Mouse (Mus musculus) limb, embryonic 10.5 days (tissue): ENCODE data around the gene Ldah. TPM values are rescaled to one million over a fixed set of nuclear protein-coding genes. Genes with fewer than 3 reads are reported as not detected.

Experiments used
- DNase-seq: peaks from one replicate; pipeline ENCODE4 v3.0.0-alpha.2; 2017; ENCODE audit warnings: low spot score
- H3K27ac ChIP-seq: fragments of 300-500 bp; sonication (generic); 2 replicates; pipeline ENCODE4 v1.5.1; 2016; ENCODE audit warnings: mild to moderate bottlenecking
- H3K27me3 ChIP-seq: fragments of 300-500 bp; sonication (generic); 2 replicates; pipeline ENCODE4 v1.6.1; 2016; ENCODE audit warnings: low read depth, mild to moderate bottlenecking; ENCODE audit not compliant: poor library complexity, severe bottlenecking
- H3K36me3 ChIP-seq: fragments of 300-500 bp; sonication (generic); 2 replicates; pipeline ENCODE4 v1.6.1; 2016; ENCODE audit warnings: mild to moderate bottlenecking, moderate library complexity
- H3K4me1 ChIP-seq: fragments of 300-500 bp; sonication (generic); 2 replicates; pipeline ENCODE4 v1.6.1; 2016
- H3K4me3 ChIP-seq: fragments of 300-500 bp; sonication (generic); 2 replicates; pipeline ENCODE4 v1.5.1; 2016; ENCODE audit warnings: mild to moderate bottlenecking, moderate library complexity
- H3K9me3 ChIP-seq: fragments of 300-500 bp; sonication (generic); replicated peaks from 2 replicates; pipeline ENCODE4 v1.6.1; 2016; ENCODE audit warnings: mild to moderate bottlenecking
- WGBS: fragments of 180-500 bp; shearing (Covaris S2); methylation state at CpG from one replicate; pipeline ENCODE4 v1.1.7; 2016; 5-methylcytosine and 5-hydroxymethylcytosine counted together
- polyA plus RNA-seq: library from polyadenylated mRNA; unstranded; fragments of >200 nt; fragmentation: Nextera tagmentation; extraction: Ambion mirVana; gene quantifications from 2 replicates; pipeline ENCODE4 v1.2.1, GENCODE M21; 2016

Ldah gene
- polyA plus RNA-seq, 1 experiment from 2014 or later = 64.3 TPM

- H3K27me3 ChIP-seq = no peaks in the 10 kb centered on the region
- DNase-seq = no peak
- H3K36me3 ChIP-seq = peaks cover 22% of the 10 kb centered on the region
- H3K27ac ChIP-seq = no peak overlapping the region
- H3K4me1 ChIP-seq = no peaks in the 10 kb centered on the region
- H3K9me3 ChIP-seq = no peaks in the 10 kb centered on the region
- H3K4me3 ChIP-seq = no peak overlapping the region
- WGBS = 80% methylated on average over 3 of the region's 3 CpGs
Measured at GRCm38 (mm10) chr12:8232679-8233078, 24.8 kb downstream of the Ldah start.

- Histone ChIP-seq H3K27ac (no peak overlapping the region), H3K4me3 (no peak overlapping the region), H3K36me3 (peaks cover 11% of the 10 kb centered on the region), H3K9me3 (no peaks in the 10 kb centered on the region), H3K27me3 (no peaks in the 10 kb centered on the region), H3K4me1 (0 out of 2 replicates have a peak, but pooled peaks cover 4% of the 10 kb centered on the region)
- no peak for DNase-seq
- WGBS = 87% methylated on average over 3 of the region's 3 CpGs
Measured at GRCm38 (mm10) chr12:8242181-8242580, 34.3 kb downstream of the Ldah start.

- 75% methylated on average over 4 of the region's 4 CpGs for WGBS
- DNase-seq = no peak
- H3K36me3 ChIP-seq = no peaks in the 10 kb centered on the region; the same call in none of the 2 replicates
- no peaks in the 10 kb centered on the region for H3K9me3 ChIP-seq
- no peaks in the 10 kb centered on the region for H3K27me3 ChIP-seq
- H3K4me1 ChIP-seq = 0 out of 2 replicates have a peak, but pooled peaks cover 4% of the 10 kb centered on the region
- no peak overlapping the region for H3K4me3 ChIP-seq
- no peak overlapping the region for H3K27ac ChIP-seq
Measured at GRCm38 (mm10) chr12:8244746-8245145, 36.8 kb downstream of the Ldah start.

GRCm38 (mm10) chr12:8260297-8260696 is 52.4 kb downstream of the Ldah start:
- Histone ChIP-seq H3K36me3 (no peaks in the 10 kb centered on the region), H3K4me3 (no peak overlapping the region), H3K27ac (no peak overlapping the region), H3K9me3 (no peaks in the 10 kb centered on the region), H3K27me3 (no peaks in the 10 kb centered on the region), H3K4me1 (peaks cover 4% of the 10 kb centered on the region; the same call in 1 of the 2 replicates)
- DNase-seq = no peak
- WGBS = 82% methylated on average over 2 of the region's 2 CpGs

- H3K9me3 ChIP-seq = no peaks in the 10 kb centered on the region
- WGBS = 91% methylated on average over 7 of the region's 7 CpGs
- H3K4me1 ChIP-seq = peaks cover 4% of the 10 kb centered on the region; the same call in 1 of the 2 replicates
- DNase-seq = no peak
- H3K36me3 ChIP-seq = peaks cover 10% of the 10 kb centered on the region
- H3K27ac ChIP-seq = no peak overlapping the region
- H3K4me3 ChIP-seq = no peak overlapping the region
- H3K27me3 ChIP-seq = no peaks in the 10 kb centered on the region
Measured at GRCm38 (mm10) chr12:8266311-8266710, 58.4 kb downstream of the Ldah start.

- Histone ChIP-seq H3K4me1 (no peaks in the 10 kb centered on the region), H3K27me3 (no peaks in the 10 kb centered on the region), H3K27ac (no peak overlapping the region), H3K36me3 (peaks cover 10% of the 10 kb centered on the region), H3K9me3 (no peaks in the 10 kb centered on the region), H3K4me3 (no peak overlapping the region)
- DNase-seq = no peak
- 95% methylated on average over 11 of the region's 11 CpGs for WGBS
Measured at GRCm38 (mm10) chr12:8269627-8270026, 61.7 kb downstream of the Ldah start.

GRCm38 (mm10) chr12:8271405-8271804 is 63.5 kb downstream of the Ldah start:
- no peak for DNase-seq
- no peaks in the 10 kb centered on the region for H3K9me3 ChIP-seq
- H3K4me1 ChIP-seq = no peaks in the 10 kb centered on the region
- WGBS = 92% methylated on average over 2 of the region's 2 CpGs
- H3K27ac ChIP-seq = no peak overlapping the region
- H3K27me3 ChIP-seq = no peaks in the 10 kb centered on the region
- H3K36me3 ChIP-seq = peaks cover 10% of the 10 kb centered on the region
- H3K4me3 ChIP-seq = no peak overlapping the region

GRCm38 (mm10) chr12:8273471-8274171 is 65.7 kb downstream of the Ldah start:
- 98% methylated on average over 6 of the region's 6 CpGs for WGBS
- no peak for DNase-seq
- 0 out of 2 replicates have a peak, but pooled peaks cover 5% of the 10 kb centered on the region for H3K4me1 ChIP-seq
- H3K9me3 ChIP-seq = no peaks in the 10 kb centered on the region
- H3K4me3 ChIP-seq = no peak overlapping the region
- no peaks in the 10 kb centered on the region for H3K27me3 ChIP-seq
- peaks cover 5% of the 10 kb centered on the region for H3K36me3 ChIP-seq
- no peak overlapping the region for H3K27ac ChIP-seq

- Histone ChIP-seq H3K36me3 (no peaks in the 10 kb centered on the region), H3K4me3 (no peak overlapping the region), H3K4me1 (0 out of 2 replicates have a peak, but pooled peaks cover 5% of the 10 kb centered on the region), H3K27me3 (no peaks in the 10 kb centered on the region), H3K27ac (no peak overlapping the region), H3K9me3 (no peaks in the 10 kb centered on the region)
- WGBS = 88% methylated on average over 4 of the region's 4 CpGs
- no peak for DNase-seq
Measured at GRCm38 (mm10) chr12:8275424-8275823, 67.5 kb downstream of the Ldah start.

- H3K4me3 ChIP-seq = no peak overlapping the region
- H3K27me3 ChIP-seq = no peaks in the 10 kb centered on the region
- WGBS = 89% methylated on average over 15 of the region's 15 CpGs
- no peaks in the 10 kb centered on the region for H3K9me3 ChIP-seq
- no peak for DNase-seq
- H3K4me1 ChIP-seq = 0 out of 2 replicates have a peak, but pooled peaks cover 5% of the 10 kb centered on the region
- H3K36me3 ChIP-seq = peaks cover 19% of the 10 kb centered on the region
- no peak overlapping the region for H3K27ac ChIP-seq
Measured at GRCm38 (mm10) chr12:8281225-8282017, 73.5 kb downstream of the Ldah start.

- no peaks in the 10 kb centered on the region; the same call in 1 of the 2 replicates for H3K9me3 ChIP-seq
- H3K4me3 ChIP-seq = no peak overlapping the region
- peaks cover 17% of the 10 kb centered on the region for H3K36me3 ChIP-seq
- DNase-seq = no peak
- 67% methylated on average over 3 of the region's 3 CpGs for WGBS
- 0 out of 2 replicates have a peak, but pooled peaks cover 1% of the 10 kb centered on the region for H3K27me3 ChIP-seq
- H3K27ac ChIP-seq = no peak overlapping the region
- peaks cover 4% of the 10 kb centered on the region; the same call in 1 of the 2 replicates for H3K4me1 ChIP-seq
Measured at GRCm38 (mm10) chr12:8287970-8288369, 80.1 kb downstream of the Ldah start.

GRCm38 (mm10) chr12:8289099-8289498 is 81.2 kb downstream of the Ldah start:
- no peak for DNase-seq
- Histone ChIP-seq H3K9me3 (no peaks in the 10 kb centered on the region; the same call in 1 of the 2 replicates), H3K4me1 (peaks cover 4% of the 10 kb centered on the region; the same call in 1 of the 2 replicates), H3K27ac (no peak overlapping the region; the same call in 1 of the 2 replicates), H3K36me3 (peaks cover 12% of the 10 kb centered on the region), H3K4me3 (no peak overlapping the region), H3K27me3 (peaks cover 13% of the 10 kb centered on the region)
- WGBS = 82% methylated on average over 6 of the region's 6 CpGs

- 91% methylated on average over 8 of the region's 8 CpGs for WGBS
- no peak overlapping the region; the same call in 1 of the 2 replicates for H3K27ac ChIP-seq
- DNase-seq = no peak
- H3K4me3 ChIP-seq = no peak overlapping the region
- peaks cover 17% of the 10 kb centered on the region for H3K27me3 ChIP-seq
- no peaks in the 10 kb centered on the region; the same call in 1 of the 2 replicates for H3K9me3 ChIP-seq
- peaks cover 8% of the 10 kb centered on the region for H3K36me3 ChIP-seq
- peaks cover 4% of the 10 kb centered on the region; the same call in 1 of the 2 replicates for H3K4me1 ChIP-seq
Measured at GRCm38 (mm10) chr12:8289499-8289898, 81.6 kb downstream of the Ldah start.
